Mouse (Mus musculus) urinary bladder, postnatal 36 days (tissue): ENCODE data around the gene Pirt.
A peak's percentile ranks its signal among the peaks of the same experiment; 100 is the strongest.

Experiments used
- DNase-seq, 2 experiments: peaks; one replicate each; pipeline ENCODE4 v3.0.0; 2022; ENCODE audit warnings: low spot score in 2 of 2, mixed read lengths in 1 of 2

The Pirt gene

GRCm38 (mm10) chr11:66911811-66912210 lies at the start of gene Pirt:
Gene Pirt (plus strand): TSS chr11:66911981.
- DNase-seq: no peak

- DNase-seq: no peak
These were observed 40.1 kb upstream of the Pirt start for GRCm38 (mm10) chr11:66871701-66872100.

- no peak for DNase-seq
These were observed 38.9 kb upstream of the Pirt start for GRCm38 (mm10) chr11:66872773-66873470.

- no peak for DNase-seq
These were observed 30.5 kb upstream of the Pirt start for GRCm38 (mm10) chr11:66881291-66881690.

GRCm38 (mm10) chr11:66882224-66883040 lies 29.3 kb upstream of the Pirt start:
- DNase-seq: no peak

- DNase-seq: no peak
These were observed 19.2 kb upstream of the Pirt start for GRCm38 (mm10) chr11:66892536-66892935.

- DNase-seq: no peak
These were observed 13.0 kb upstream of the Pirt start for GRCm38 (mm10) chr11:66898747-66899146.

GRCm38 (mm10) chr11:66899426-66899825 lies 12.4 kb upstream of the Pirt start:
- peak; percentile 24 to 49 for DNase-seq

GRCm38 (mm10) chr11:66902801-66903200 lies 9.0 kb upstream of the Pirt start:
- no peak for DNase-seq

- peak; percentile 59 to 71 for DNase-seq
These were observed 6.0 kb upstream of the Pirt start for GRCm38 (mm10) chr11:66905617-66906384.

GRCm38 (mm10) chr11:66912531-66913458 lies 1.0 kb downstream of the Pirt start:
- DNase-seq: peak; percentile 47 to 61

GRCm38 (mm10) chr11:66914249-66914648 lies 2.5 kb downstream of the Pirt start:
- peak; percentile 45 to 48 for DNase-seq

GRCm38 (mm10) chr11:66920012-66920411 lies 8.2 kb downstream of the Pirt start:
- DNase-seq: no peak

GRCm38 (mm10) chr11:66924095-66924823 lies 12.5 kb downstream of the Pirt start:
- DNase-seq: no peak

GRCm38 (mm10) chr11:66928311-66928710 lies 16.5 kb downstream of the Pirt start:
- no peak for DNase-seq

GRCm38 (mm10) chr11:66932827-66933599 lies 21.2 kb downstream of the Pirt start:
- no peak for DNase-seq

GRCm38 (mm10) chr11:66934428-66935173 lies 22.8 kb downstream of the Pirt start:
- no peak for DNase-seq

- DNase-seq: no peak
These were observed 30.2 kb downstream of the Pirt start for GRCm38 (mm10) chr11:66942011-66942410.

- no peak for DNase-seq
These were observed 33.5 kb downstream of the Pirt start for GRCm38 (mm10) chr11:66945224-66945767.
